Mouse (Mus musculus) embryonic facial prominence, embryonic 13.5 days (tissue): Measurements from ENCODE around the gene Amdhd2. TPM values are rescaled to one million over a fixed set of nuclear protein-coding genes. Genes with fewer than 3 reads are reported as not detected.

Source experiments
- ATAC-seq: fragments of 200-750 bp; cut with Nextera tagmentation; 2 replicates; pipeline ENCODE4 v1.8.0; 2017; ENCODE audit warnings: low read depth; ENCODE audit not compliant: insufficient number of reproducible peaks, insufficient read depth, low FRiP score, low TSS enrichment
- H3K27ac ChIP-seq: fragments of 300-500 bp; sonication (generic); 2 replicates; pipeline ENCODE4 v1.5.1; 2015; ENCODE audit warnings: moderate library complexity, mild to moderate bottlenecking, inconsistent platforms
- H3K27me3 ChIP-seq: fragments of 300-500 bp; sonication (generic); 2 replicates; pipeline ENCODE4 v1.6.1; 2015; ENCODE audit warnings: mild to moderate bottlenecking, inconsistent platforms
- H3K36me3 ChIP-seq: fragments of 300-500 bp; sonication (generic); 2 replicates; pipeline ENCODE4 v1.6.1; 2015; ENCODE audit warnings: mild to moderate bottlenecking, inconsistent platforms
- H3K4me1 ChIP-seq: fragments of 300-500 bp; sonication (generic); 2 replicates; pipeline ENCODE4 v1.6.1; 2015; ENCODE audit warnings: inconsistent platforms
- H3K4me2 ChIP-seq: fragments of 300-500 bp; sonication (generic); 2 replicates; pipeline ENCODE4 v1.6.1; 2015; ENCODE audit warnings: moderate library complexity, mild to moderate bottlenecking, inconsistent platforms
- H3K4me3 ChIP-seq: fragments of 300-500 bp; sonication (generic); 2 replicates; pipeline ENCODE4 v1.5.1; 2015; ENCODE audit warnings: mild to moderate bottlenecking, inconsistent platforms
- H3K9ac ChIP-seq: fragments of 300-500 bp; sonication (generic); 2 replicates; pipeline ENCODE4 v1.6.1; 2015; ENCODE audit warnings: mild to moderate bottlenecking, inconsistent platforms
- H3K9me3 ChIP-seq: fragments of 300-500 bp; sonication (generic); 2 replicates; pipeline ENCODE4 v1.6.1; 2016; ENCODE audit warnings: inconsistent platforms
- WGBS: fragments of 180-500 bp; shearing (Covaris S2); methylation state at CpG from one replicate; pipeline ENCODE4 v1.1.7; 2015; ENCODE audit warnings: mixed read lengths; 5-methylcytosine and 5-hydroxymethylcytosine counted together
- polyA plus RNA-seq: library from polyadenylated mRNA; unstranded; fragments of >200 nt; fragmentation: Nextera tagmentation; extraction: Ambion mirVana; gene quantifications from 2 replicates; pipeline ENCODE4 v1.2.1, GENCODE M21; 2015

Amdhd2 gene
- polyA plus RNA-seq, 1 experiment from 2014 or later = 41.4 TPM

GRCm38 (mm10) chr17:24195349-24195748 lies 31.8 kb upstream of the Amdhd2 start:
- Histone ChIP-seq H3K27ac (no peak overlapping the region), H3K4me2 (no peak overlapping the region), H3K9me3 (no peaks in the 10 kb centered on the region), H3K9ac (no peak overlapping the region), H3K4me1 (peaks cover 7% of the 10 kb centered on the region; the same call in 1 of the 2 replicates), H3K27me3 (no peaks in the 10 kb centered on the region), H3K36me3 (0 out of 2 replicates have a peak, but pooled peaks cover 1% of the 10 kb centered on the region), H3K4me3 (no peak overlapping the region)
- ATAC-seq = no peak
- WGBS = 52% methylated on average over 2 of the region's 2 CpGs

GRCm38 (mm10) chr17:24193769-24194168 lies 30.2 kb upstream of the Amdhd2 start:
- Histone ChIP-seq H3K4me3 (no peak overlapping the region), H3K36me3 (peaks cover 6% of the 10 kb centered on the region), H3K4me1 (peaks cover 4% of the 10 kb centered on the region; the same call in 1 of the 2 replicates), H3K27ac (no peak overlapping the region), H3K27me3 (no peaks in the 10 kb centered on the region), H3K4me2 (no peak overlapping the region), H3K9ac (no peak overlapping the region), H3K9me3 (no peaks in the 10 kb centered on the region)
- 79% methylated on average over 5 of the region's 5 CpGs for WGBS
- no peak for ATAC-seq

- Histone ChIP-seq H3K4me2 (no peak overlapping the region), H3K27me3 (no peaks in the 10 kb centered on the region), H3K27ac (no peak overlapping the region), H3K9ac (no peak overlapping the region), H3K36me3 (peaks cover 10% of the 10 kb centered on the region), H3K4me3 (no peak overlapping the region), H3K4me1 (peaks cover 4% of the 10 kb centered on the region; the same call in 1 of the 2 replicates), H3K9me3 (no peaks in the 10 kb centered on the region)
- WGBS = 85% methylated on average over 8 of the region's 8 CpGs
- no peak for ATAC-seq
Observed at GRCm38 (mm10) chr17:24193268-24193667, 29.7 kb upstream of the Amdhd2 start.

- no peak overlapping the region for H3K9ac ChIP-seq
- no peaks in the 10 kb centered on the region for H3K27me3 ChIP-seq
- H3K27ac ChIP-seq = no peak overlapping the region
- peaks cover 4% of the 10 kb centered on the region; the same call in 1 of the 2 replicates for H3K4me1 ChIP-seq
- 73% methylated on average over 8 of the region's 8 CpGs for WGBS
- no peak for ATAC-seq
- no peaks in the 10 kb centered on the region for H3K9me3 ChIP-seq
- peaks cover 13% of the 10 kb centered on the region for H3K36me3 ChIP-seq
- no peak overlapping the region for H3K4me3 ChIP-seq
- no peak overlapping the region for H3K4me2 ChIP-seq
Observed at GRCm38 (mm10) chr17:24192848-24193247, 29.3 kb upstream of the Amdhd2 start.

- Histone ChIP-seq H3K27ac (no peak overlapping the region), H3K4me2 (no peak overlapping the region), H3K27me3 (no peaks in the 10 kb centered on the region), H3K4me1 (peaks cover 4% of the 10 kb centered on the region; the same call in 1 of the 2 replicates), H3K9me3 (no peaks in the 10 kb centered on the region), H3K4me3 (no peak overlapping the region), H3K9ac (0 out of 2 replicates have a peak overlapping the region, but pooled peaks have one; percentile 49), H3K36me3 (peaks cover 19% of the 10 kb centered on the region)
- WGBS = 69% methylated on average over 4 of the region's 4 CpGs
- ATAC-seq = no peak
Observed at GRCm38 (mm10) chr17:24191481-24191880, 27.9 kb upstream of the Amdhd2 start.

- Histone ChIP-seq H3K27ac (no peak overlapping the region), H3K9ac (no peak overlapping the region), H3K4me1 (peaks cover 4% of the 10 kb centered on the region; the same call in 1 of the 2 replicates), H3K4me3 (no peak overlapping the region), H3K9me3 (no peaks in the 10 kb centered on the region), H3K27me3 (no peaks in the 10 kb centered on the region), H3K36me3 (peaks cover 21% of the 10 kb centered on the region), H3K4me2 (no peak overlapping the region)
- ATAC-seq = no peak
- whole genome bisulfite sequencing = 76% methylated on average over 2 of the region's 2 CpGs
Observed at GRCm38 (mm10) chr17:24190934-24191333, 27.4 kb upstream of the Amdhd2 start.

GRCm38 (mm10) chr17:24174259-24174658 lies 10.7 kb upstream of the Amdhd2 start:
- H3K4me2 ChIP-seq = no peak overlapping the region
- H3K9me3 ChIP-seq = no peaks in the 10 kb centered on the region
- no peaks in the 10 kb centered on the region for H3K27me3 ChIP-seq
- no peak for ATAC-seq
- H3K9ac ChIP-seq = no peak overlapping the region
- H3K36me3 ChIP-seq = peaks cover under 1% of the 10 kb centered on the region; the same call in 1 of the 2 replicates
- 81% methylated on average over 3 of the region's 3 CpGs for WGBS
- H3K4me3 ChIP-seq = no peak overlapping the region
- H3K27ac ChIP-seq = no peak overlapping the region
- H3K4me1 ChIP-seq = peaks cover 8% of the 10 kb centered on the region

GRCm38 (mm10) chr17:24173423-24173822 lies 9.9 kb upstream of the Amdhd2 start:
- 3% methylated on average over 3 of the region's 3 CpGs for WGBS
- H3K4me2 ChIP-seq = no peak overlapping the region
- peaks cover 9% of the 10 kb centered on the region for H3K4me1 ChIP-seq
- no peak for ATAC-seq
- no peak overlapping the region for H3K4me3 ChIP-seq
- H3K9ac ChIP-seq = no peak overlapping the region
- no peaks in the 10 kb centered on the region for H3K9me3 ChIP-seq
- H3K27ac ChIP-seq = no peak overlapping the region
- no peaks in the 10 kb centered on the region for H3K27me3 ChIP-seq
- H3K36me3 ChIP-seq = no peaks in the 10 kb centered on the region

- WGBS = 87% methylated on average over 4 of the region's 4 CpGs
- H3K9me3 ChIP-seq = no peaks in the 10 kb centered on the region
- peaks cover 12% of the 10 kb centered on the region for H3K36me3 ChIP-seq
- ATAC-seq = no peak
- H3K4me3 ChIP-seq = no peak overlapping the region
- H3K27ac ChIP-seq = no peak overlapping the region
- H3K9ac ChIP-seq = no peak overlapping the region
- no peaks in the 10 kb centered on the region for H3K27me3 ChIP-seq
- peaks cover 23% of the 10 kb centered on the region for H3K4me1 ChIP-seq
- no peak overlapping the region for H3K4me2 ChIP-seq
Observed at GRCm38 (mm10) chr17:24171738-24172137, 8.2 kb upstream of the Amdhd2 start.

GRCm38 (mm10) chr17:24170729-24171128 lies 7.2 kb upstream of the Amdhd2 start:
- Histone ChIP-seq H3K4me3 (no peak overlapping the region), H3K9me3 (no peaks in the 10 kb centered on the region), H3K36me3 (peaks cover 16% of the 10 kb centered on the region), H3K4me1 (peaks cover 23% of the 10 kb centered on the region), H3K4me2 (no peak overlapping the region), H3K9ac (0 out of 2 replicates have a peak overlapping the region, but pooled peaks have one; percentile 93), H3K27ac (no peak overlapping the region), H3K27me3 (no peaks in the 10 kb centered on the region)
- whole genome bisulfite sequencing = 77% methylated on average over 5 of the region's 5 CpGs
- ATAC-seq = no peak

- Histone ChIP-seq H3K4me2 (peak overlapping the region; percentile 81), H3K4me3 (peak overlapping the region; percentile 89), H3K9ac (peak overlapping the region; percentile 93; the same call in 1 of the 2 replicates), H3K4me1 (peaks cover 23% of the 10 kb centered on the region), H3K36me3 (peaks cover 16% of the 10 kb centered on the region), H3K27ac (peak overlapping the region; percentile 97; the same call in 1 of the 2 replicates), H3K9me3 (no peaks in the 10 kb centered on the region), H3K27me3 (no peaks in the 10 kb centered on the region)
- 61% methylated on average over 3 of the region's 3 CpGs for WGBS
- no peak for ATAC-seq
Observed at GRCm38 (mm10) chr17:24170125-24170524, 6.6 kb upstream of the Amdhd2 start.

GRCm38 (mm10) chr17:24169317-24170065 lies 5.9 kb upstream of the Amdhd2 start, which contains the start of gene Atp6v0c:
Gene Atp6v0c (minus strand): TSS chr17:24169702.
- Histone ChIP-seq H3K4me3 (peak within 1 kb of the TSS; percentile 89), H3K4me2 (peak within 1 kb of the TSS; percentile 81), H3K36me3 (peaks cover 23% of the 10 kb centered on the region), H3K9me3 (no peaks in the 10 kb centered on the region), H3K9ac (peak within 1 kb of the TSS; percentile 93), H3K4me1 (peaks cover 29% of the 10 kb centered on the region), H3K27me3 (no peaks in the 10 kb centered on the region), H3K27ac (peak within 1 kb of the TSS; percentile 97)
- WGBS = under 1% methylated on average over 58 of the region's 58 CpGs
- peak; percentile 85 for ATAC-seq
